Mouse (Mus musculus): ENCODE data around the gene Retreg2. TPM values are rescaled to one million over a fixed set of nuclear protein-coding genes. Genes with fewer than 3 reads are reported as not detected.

The Retreg2 gene
- polyA plus RNA-seq, 1 experiment from 2014 or later: 40.5 TPM

DNA sequence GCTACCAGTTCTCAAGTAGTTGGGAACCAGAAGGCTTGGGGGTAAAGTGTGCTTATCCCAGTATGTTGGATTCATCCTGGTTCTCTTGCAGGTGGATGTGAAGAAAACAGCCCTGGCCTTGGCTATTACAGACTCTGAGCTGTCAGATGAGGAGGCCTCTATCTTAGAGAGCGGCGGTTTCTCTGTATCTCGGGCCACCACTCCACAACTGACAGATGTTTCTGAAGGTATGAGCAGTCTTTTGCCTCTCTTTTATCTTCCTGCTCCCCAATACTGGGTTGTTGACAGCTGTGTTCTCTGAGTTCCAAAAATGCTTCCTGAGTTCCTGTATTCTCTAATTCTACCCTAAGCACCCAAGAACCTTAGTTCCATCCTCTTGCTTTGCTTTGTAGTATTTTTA is 3.0 kb downstream of the Retreg2 start:
- Histone ChIP-seq H3K4me2 (replicated peaks; ENCODE audit: low read depth, low read length) (no peak overlapping the region), H3K27me3 (replicated peaks; ENCODE audit: insufficient read depth, low read length) (no peaks in the 10 kb centered on the region), H3K36me3 (ENCODE audit: insufficient read depth, low read length) (peaks cover 15% of the 10 kb centered on the region), H3K4me1 (ENCODE audit: insufficient read depth, low read depth, low read length) (peaks cover 4% of the 10 kb centered on the region; the same call in 1 of the 2 replicates), H3K4me3 (ENCODE audit: low read depth, low read length) (no peak overlapping the region), H3K9ac (replicated peaks; ENCODE audit: low read depth) (no peak overlapping the region), H3K9me3 (ENCODE audit: low read length) (no peaks in the 10 kb centered on the region), H3K27ac (ENCODE audit: low read length) (no peak overlapping the region)
- DNase-seq (ENCODE audit: low spot score): no peak
- WGBS: 96% methylated on average over 3 of the region's 3 CpGs
- no peak for ATAC-seq
- TF ChIP-seq CTCF (IDR thresholded peaks at IDR 0.05) (no peak), EP300 (IDR thresholded peaks at IDR 0.05) (no peak)

DNA sequence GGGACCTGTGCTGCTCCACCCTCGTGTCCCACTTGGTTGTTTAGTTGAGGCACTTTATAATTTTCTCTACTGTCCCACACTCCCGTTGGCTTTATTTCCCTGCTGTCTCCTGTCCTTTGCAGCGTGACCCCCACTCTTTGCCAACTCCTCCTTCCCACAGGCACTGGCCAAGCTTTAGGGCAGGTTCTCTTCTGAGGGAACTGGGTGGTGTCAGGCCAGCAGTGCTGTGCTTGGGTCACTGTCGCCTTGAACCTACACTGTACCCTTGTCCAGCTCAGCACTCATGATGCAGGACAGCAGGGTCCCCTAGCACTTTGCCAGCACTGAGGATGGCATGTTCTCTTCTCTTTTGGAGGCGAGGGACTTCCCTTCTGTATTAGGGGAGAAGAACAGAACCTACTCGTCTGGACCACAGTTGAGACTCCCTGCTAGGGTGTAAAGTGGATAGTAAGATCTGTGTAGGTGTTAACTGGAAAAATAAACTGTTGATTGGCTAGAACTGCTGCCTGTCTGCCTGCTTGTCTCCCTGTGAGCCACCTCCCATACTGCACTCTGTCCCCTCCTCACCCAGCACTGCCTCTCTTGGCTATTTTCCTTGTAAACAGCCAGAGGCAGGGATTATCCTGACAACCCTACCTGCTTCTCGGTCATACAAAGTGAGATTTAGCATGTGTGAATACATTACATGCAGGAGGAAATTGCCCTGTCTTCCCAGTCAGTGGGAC is 5.0 kb downstream of the Retreg2 start:
- Histone ChIP-seq H3K4me1 (ENCODE audit: insufficient read depth, low read depth, low read length) (peaks cover 4% of the 10 kb centered on the region; the same call in 1 of the 2 replicates), H3K9ac (replicated peaks; ENCODE audit: low read depth) (no peak overlapping the region), H3K4me2 (replicated peaks; ENCODE audit: low read depth, low read length) (no peak overlapping the region), H3K27me3 (replicated peaks; ENCODE audit: insufficient read depth, low read length) (no peaks in the 10 kb centered on the region), H3K4me3 (ENCODE audit: low read depth, low read length) (no peak overlapping the region), H3K27ac (ENCODE audit: low read length) (no peak overlapping the region), H3K9me3 (ENCODE audit: low read length) (no peaks in the 10 kb centered on the region), H3K36me3 (ENCODE audit: insufficient read depth, low read length) (peaks cover 15% of the 10 kb centered on the region)
- no peak for DNase-seq (ENCODE audit: low spot score)
- ATAC-seq: no peak
- TF ChIP-seq CTCF (IDR thresholded peaks at IDR 0.05): no peak
- 79% methylated on average over 7 of the region's 7 CpGs for WGBS

DNA sequence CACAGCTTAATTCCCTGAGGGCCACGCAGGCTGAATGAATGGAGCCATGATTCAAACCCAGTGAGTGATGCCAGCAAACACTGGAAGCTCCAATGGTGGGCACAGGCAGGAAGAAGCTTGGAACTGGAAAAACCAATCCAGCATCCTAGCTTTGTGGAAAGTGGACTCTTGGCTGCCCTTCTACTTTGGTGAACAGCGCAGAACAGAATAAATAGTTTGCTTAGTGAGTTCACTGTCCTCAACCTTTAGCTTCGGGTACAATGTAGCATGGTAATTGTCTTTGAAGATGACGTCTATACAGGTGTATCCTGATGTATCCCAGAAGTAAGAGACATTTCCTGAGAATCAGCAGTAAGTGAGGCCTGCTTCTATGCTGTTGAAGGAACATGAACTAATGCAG is 6.1 kb downstream of the Retreg2 start:
- H3K9me3 ChIP-seq (ENCODE audit: low read length): no peaks in the 10 kb centered on the region
- no peak for TF ChIP-seq CTCF (IDR thresholded peaks at IDR 0.05)
- no peak for TF ChIP-seq EP300 (IDR thresholded peaks at IDR 0.05)
- WGBS: 83% methylated on average over 4 of the region's 4 CpGs
- no peak overlapping the region for H3K4me3 ChIP-seq (ENCODE audit: low read depth, low read length)
- no peak overlapping the region for H3K27ac ChIP-seq (ENCODE audit: low read length)
- H3K9ac ChIP-seq (replicated peaks; ENCODE audit: low read depth): no peak overlapping the region
- H3K4me1 ChIP-seq (ENCODE audit: insufficient read depth, low read depth, low read length): no peaks in the 10 kb centered on the region
- ATAC-seq (no peak), DNase-seq (ENCODE audit: low spot score) (no peak)
- no peak overlapping the region for H3K4me2 ChIP-seq (replicated peaks; ENCODE audit: low read depth, low read length)
- H3K27me3 ChIP-seq (replicated peaks; ENCODE audit: insufficient read depth, low read length): no peaks in the 10 kb centered on the region
- H3K36me3 ChIP-seq (ENCODE audit: insufficient read depth, low read length): peaks cover 15% of the 10 kb centered on the region

DNA sequence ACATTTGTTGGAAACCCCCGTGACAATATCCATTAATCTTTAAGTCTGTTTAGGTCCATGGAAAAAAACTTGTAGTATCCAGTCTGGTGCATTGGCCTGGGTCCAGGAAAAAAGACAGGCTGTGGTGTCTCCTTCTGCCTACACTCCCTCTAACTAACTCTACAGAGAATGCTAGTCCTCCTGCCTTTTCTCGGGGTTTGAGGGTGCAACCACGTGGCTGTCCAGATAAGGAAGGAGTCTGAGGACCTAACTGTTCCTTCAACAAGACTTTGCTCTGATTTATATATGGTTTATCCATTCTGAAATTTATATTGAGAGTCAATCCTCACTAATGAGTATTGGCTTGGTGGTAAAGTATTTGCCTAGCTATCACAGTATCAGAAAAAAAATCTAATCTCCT is 13.3 kb downstream of the Retreg2 start:
- Histone ChIP-seq H3K4me3 (ENCODE audit: low read depth, low read length) (no peak overlapping the region), H3K4me2 (replicated peaks; ENCODE audit: low read depth, low read length) (no peak overlapping the region), H3K27me3 (replicated peaks; ENCODE audit: insufficient read depth, low read length) (no peaks in the 10 kb centered on the region), H3K36me3 (ENCODE audit: insufficient read depth, low read length) (no peaks in the 10 kb centered on the region), H3K4me1 (ENCODE audit: insufficient read depth, low read depth, low read length) (no peaks in the 10 kb centered on the region), H3K9ac (replicated peaks; ENCODE audit: low read depth) (no peak overlapping the region), H3K9me3 (ENCODE audit: low read length) (no peaks in the 10 kb centered on the region), H3K27ac (ENCODE audit: low read length) (no peak overlapping the region)
- ATAC-seq (no peak), DNase-seq (ENCODE audit: low spot score) (no peak)
- TF ChIP-seq CTCF (IDR thresholded peaks at IDR 0.05) (no peak), EP300 (IDR thresholded peaks at IDR 0.05) (no peak)
- whole genome bisulfite sequencing: 28% methylated on average over 3 of the region's 3 CpGs

DNA sequence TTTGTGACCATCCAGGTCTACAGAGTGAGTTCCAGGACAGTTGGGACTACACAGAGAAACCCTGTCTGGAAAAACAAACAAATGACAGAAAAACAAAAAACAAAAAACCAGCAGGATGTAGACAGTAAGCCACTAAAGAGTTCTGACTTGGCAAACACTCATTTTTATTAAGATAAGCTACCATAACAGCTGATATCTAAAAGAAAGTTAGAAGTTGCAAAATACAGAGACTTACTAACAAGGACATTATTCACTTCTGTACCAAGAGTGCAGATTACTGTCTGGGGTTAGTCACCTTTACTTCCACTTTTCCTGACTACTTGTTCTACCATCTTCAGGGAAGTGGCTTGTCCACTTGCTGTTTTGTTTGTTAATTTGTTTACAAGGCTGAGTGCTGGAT is 16.4 kb downstream of the Retreg2 start:
- Histone ChIP-seq H3K4me1 (ENCODE audit: insufficient read depth, low read depth, low read length) (no peaks in the 10 kb centered on the region), H3K9ac (replicated peaks; ENCODE audit: low read depth) (no peak overlapping the region), H3K4me2 (replicated peaks; ENCODE audit: low read depth, low read length) (no peak overlapping the region), H3K4me3 (ENCODE audit: low read depth, low read length) (no peak overlapping the region), H3K9me3 (ENCODE audit: low read length) (no peaks in the 10 kb centered on the region), H3K36me3 (ENCODE audit: insufficient read depth, low read length) (no peaks in the 10 kb centered on the region), H3K27me3 (replicated peaks; ENCODE audit: insufficient read depth, low read length) (no peaks in the 10 kb centered on the region), H3K27ac (ENCODE audit: low read length) (no peak overlapping the region)
- no peak for ATAC-seq
- DNase-seq (ENCODE audit: low spot score): no peak
- TF ChIP-seq CTCF (IDR thresholded peaks at IDR 0.05) (no peak), EP300 (IDR thresholded peaks at IDR 0.05) (no peak)

DNA sequence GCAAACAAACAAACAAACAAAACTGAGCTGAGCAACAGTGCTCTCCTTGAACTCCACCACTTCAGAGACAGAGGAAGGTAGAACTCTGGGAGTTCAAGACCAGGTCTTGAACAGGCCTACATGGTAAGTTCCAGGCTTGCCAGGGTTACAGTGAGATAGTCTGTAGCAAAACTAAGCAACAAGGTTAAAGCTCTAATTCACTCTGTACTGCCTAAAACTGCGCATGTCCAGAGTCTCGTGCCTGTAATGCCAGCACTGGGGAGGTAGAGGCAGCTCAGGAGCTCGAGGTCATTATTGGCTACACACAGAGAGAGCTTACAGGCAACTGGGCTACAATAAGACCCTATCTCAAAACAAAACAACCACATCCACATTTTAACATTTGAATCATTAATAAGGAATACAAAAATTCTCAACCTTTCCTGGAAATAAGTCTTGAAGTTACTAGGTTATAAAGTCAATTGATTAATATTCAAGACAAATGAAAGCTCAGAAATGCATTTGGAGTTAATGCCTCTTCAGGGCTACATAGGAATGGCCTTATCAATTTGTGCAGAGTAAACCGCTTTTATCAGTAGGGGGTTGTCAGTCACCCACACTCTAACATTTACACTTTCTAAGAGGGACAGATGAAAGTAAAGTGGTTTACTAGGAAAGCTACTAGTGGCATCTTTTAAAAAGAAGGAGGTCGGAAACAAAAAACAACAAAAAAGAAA is 17.1 kb downstream of the Retreg2 start:
- no peak for TF ChIP-seq EP300 (IDR thresholded peaks at IDR 0.05)
- no peak for TF ChIP-seq CTCF (IDR thresholded peaks at IDR 0.05)
- H3K9me3 ChIP-seq (ENCODE audit: low read length): no peaks in the 10 kb centered on the region
- no peaks in the 10 kb centered on the region for H3K36me3 ChIP-seq (ENCODE audit: insufficient read depth, low read length)
- no peak overlapping the region for H3K4me2 ChIP-seq (replicated peaks; ENCODE audit: low read depth, low read length)
- 48% methylated on average over 5 of the region's 5 CpGs for WGBS
- ATAC-seq: no peak
- H3K4me1 ChIP-seq (ENCODE audit: insufficient read depth, low read depth, low read length): no peaks in the 10 kb centered on the region
- no peaks in the 10 kb centered on the region for H3K27me3 ChIP-seq (replicated peaks; ENCODE audit: insufficient read depth, low read length)
- DNase-seq (ENCODE audit: low spot score): no peak
- H3K27ac ChIP-seq (ENCODE audit: low read length): no peak overlapping the region
- H3K9ac ChIP-seq (replicated peaks; ENCODE audit: low read depth): no peak overlapping the region
- H3K4me3 ChIP-seq (ENCODE audit: low read depth, low read length): no peak overlapping the region

Data from lung, postnatal 0 days (tissue).